Mouse (Mus musculus) megakaryocyte progenitor cell, adult 5-6 weeks (primary cell): ENCODE data around the gene Rnls. TPM values are rescaled to one million over a fixed set of nuclear protein-coding genes. Genes with fewer than 3 reads are reported as not detected.

Experiments used
- ATAC-seq: replicated peaks from 2 replicates; pipeline ENCODE4 v1.8.0; 2016; ENCODE audit warnings: mild to moderate bottlenecking, moderate TSS enrichment, inconsistent platforms; ENCODE audit not compliant: poor library complexity
- total RNA-seq, 2 experiments: library from RNA; stranded (forward) in 1 of 2; stranded (reverse) in 1 of 2; fragments of 157-497, 149-512 nt in 1 of 2; fragments of 200-1000 nt in 1 of 2; gene quantifications; 2 replicates each; pipeline versions ENCODE4 v1.2.3 to v1.2.4; 2015 to 2017

The Rnls gene
- total RNA-seq, 2 experiments from 2014 or later, result 1.7 to 4.1 TPM

DNA sequence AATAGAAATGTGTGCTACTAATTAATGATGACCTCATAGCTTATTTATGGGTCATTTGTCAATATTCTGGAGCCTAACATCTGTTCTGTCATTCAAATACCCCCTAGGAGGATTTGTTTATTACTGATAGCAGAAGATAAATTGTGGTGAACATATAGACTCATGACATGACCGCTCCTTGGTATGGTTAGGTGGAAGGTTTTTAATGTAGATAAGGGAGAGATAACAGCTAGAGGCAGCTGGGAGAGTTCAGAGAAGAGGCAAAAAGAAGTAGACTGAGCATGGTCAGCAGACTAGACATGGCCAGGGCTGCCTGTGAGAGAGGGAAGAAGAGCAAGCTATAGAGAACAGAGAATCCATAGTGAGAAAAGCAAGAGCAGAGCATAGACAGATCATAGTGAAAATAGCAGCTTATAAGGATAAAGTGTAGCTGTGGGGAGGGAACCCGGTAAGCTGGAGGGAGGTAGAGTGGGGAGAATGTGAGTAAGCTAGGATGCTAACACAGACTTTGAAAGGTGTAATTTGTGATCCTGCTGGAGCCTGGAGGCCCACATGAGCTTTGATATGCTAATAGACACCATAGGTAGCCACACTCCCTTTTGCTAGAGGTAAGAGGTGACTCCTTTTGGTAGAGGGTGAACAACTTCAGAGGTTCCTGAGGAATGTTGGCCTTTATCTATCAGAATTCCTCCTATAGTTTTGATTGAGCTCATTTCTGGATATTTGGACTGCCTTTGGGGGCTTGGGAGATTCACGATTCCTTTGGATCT, 127.7 kb downstream of the Rnls start:
- ATAC-seq, result 0 out of 2 replicates have a peak, but pooled peaks have one; percentile 11

DNA sequence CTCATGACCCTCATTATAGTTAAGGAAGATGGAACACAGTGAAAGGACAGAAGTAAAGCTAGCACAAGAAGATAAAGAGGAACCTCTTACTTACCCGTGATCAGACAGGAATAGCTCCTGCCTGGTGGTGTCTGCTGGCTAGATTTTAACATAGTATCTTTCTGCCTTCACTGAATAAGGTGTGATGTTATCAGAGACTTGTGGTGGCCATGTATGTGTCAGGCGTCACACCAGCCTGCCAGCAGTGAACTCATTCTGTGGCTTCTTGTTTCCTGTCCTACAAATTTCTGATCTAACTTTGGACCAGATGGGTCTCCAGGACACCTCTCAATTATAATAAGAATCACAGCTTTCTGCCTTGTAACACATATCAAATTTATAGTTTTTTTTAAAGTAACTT, 129.7 kb downstream of the Rnls start:
- peak; percentile 9; the same call in 1 of the 2 replicates for ATAC-seq

DNA sequence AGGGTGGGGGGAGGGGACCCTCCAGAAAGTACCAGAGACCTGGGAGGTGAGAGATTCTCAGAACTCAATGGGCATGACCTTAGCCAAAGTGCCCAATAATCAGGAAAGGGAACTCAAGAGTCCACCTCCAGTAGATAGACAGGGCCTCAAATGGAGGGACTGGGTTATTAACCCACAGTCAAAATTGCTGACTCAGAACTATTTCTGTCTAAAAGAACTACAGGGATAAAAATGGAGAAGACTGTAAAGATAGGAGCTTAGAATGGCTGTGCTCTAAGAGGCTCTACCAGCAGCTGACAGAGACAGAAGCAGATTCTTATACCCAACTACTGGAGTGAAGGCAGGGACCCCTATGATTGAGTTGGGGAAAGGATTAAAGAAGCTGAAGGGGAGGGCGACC, 132.9 kb downstream of the Rnls start:
- ATAC-seq, result no peak

DNA sequence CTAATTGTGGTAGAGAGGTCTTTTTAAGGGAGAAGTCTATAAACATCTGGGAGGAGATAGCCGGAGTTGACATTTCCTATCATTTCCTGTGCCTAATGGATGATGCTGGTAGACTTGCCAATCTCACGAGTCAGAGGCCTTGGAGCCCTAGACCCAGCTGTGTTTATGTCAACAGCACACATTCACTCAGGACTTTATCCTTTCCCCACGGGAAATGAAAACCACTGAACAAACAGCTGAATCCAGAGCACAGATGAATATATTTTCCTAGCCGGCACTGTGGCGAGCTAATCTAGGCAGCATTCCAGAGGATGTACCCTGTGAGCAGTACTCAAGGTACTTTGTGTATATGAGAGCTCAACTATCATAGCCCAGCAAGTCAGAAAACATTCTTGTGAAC, 138.2 kb downstream of the Rnls start:
- no peak for ATAC-seq

DNA sequence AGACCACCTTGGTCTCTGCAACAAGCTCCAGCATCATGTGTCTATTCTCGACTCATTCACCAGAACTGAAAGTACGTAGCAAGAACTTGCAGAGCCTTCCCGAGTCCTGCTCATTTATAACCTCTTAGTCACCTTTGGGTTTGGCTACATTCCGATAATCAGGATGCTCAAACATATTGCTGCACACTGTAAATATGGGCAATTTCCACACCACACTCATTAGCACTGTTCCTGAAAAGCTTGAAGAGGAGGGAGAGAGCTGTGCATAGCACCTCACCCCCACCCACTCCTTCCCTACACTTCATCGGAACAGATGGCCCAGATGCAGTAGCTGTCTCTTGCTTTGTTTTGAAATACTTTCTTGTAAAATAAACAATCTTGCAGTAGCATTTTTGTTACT, 139.9 kb downstream of the Rnls start:
- ATAC-seq, result no peak

DNA sequence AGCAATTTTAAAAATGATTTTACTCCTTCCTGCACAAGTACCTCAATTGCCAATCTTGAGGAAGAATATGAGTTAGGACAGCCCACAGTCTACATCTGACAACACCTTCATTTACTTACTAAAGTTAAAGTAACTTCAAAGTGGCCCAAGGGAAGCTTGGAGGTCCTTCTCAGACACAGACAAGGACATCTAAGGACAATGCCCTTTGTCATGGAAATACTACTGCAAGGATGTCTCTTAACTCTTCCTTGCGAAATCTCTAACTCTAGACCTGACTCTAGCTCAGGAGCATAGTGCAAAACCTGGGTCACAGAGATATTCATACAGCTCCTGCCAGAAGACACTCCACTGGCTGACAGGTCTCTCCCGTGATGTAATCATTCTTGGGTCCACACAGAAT, 147.9 kb downstream of the Rnls start:
- ATAC-seq, result no peak

DNA sequence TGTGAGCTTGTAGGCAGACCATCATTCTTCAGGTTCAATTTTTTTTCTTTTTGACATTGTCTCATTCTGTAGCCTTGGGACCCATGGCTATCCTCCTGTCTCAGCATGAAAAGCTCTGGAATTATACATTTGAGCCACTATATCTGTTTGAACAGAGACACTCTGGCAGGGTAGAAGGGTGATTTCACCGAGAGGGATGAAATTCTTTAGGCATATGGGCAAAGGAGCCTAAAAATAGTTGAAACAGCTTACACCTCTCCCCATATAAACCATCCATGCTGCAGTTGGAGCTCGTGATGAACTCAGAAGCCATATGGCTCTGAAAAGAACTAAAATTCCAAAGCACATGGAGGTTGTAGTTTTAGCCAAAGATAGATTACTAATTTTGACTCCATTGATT, 151.7 kb downstream of the Rnls start:
- no peak for ATAC-seq

DNA sequence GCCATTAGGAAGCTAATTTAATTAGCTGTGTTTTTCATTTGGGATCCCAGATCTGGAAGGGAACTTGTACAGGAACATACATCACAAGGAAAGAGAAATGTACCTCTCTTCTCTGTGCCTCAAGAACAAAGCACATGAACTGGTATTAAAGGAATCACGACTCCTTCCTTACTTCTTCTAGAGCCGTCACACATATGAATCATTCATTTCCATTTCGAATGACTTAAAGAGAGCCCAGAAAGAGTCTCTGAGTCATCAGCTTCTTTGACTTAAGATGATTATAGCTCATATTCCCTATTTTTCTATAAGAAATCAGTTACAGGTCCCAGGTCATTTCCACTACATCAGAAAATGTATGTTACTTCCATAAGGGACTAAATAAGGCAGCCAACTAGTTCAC, 159.2 kb downstream of the Rnls start:
- no peak for ATAC-seq

DNA sequence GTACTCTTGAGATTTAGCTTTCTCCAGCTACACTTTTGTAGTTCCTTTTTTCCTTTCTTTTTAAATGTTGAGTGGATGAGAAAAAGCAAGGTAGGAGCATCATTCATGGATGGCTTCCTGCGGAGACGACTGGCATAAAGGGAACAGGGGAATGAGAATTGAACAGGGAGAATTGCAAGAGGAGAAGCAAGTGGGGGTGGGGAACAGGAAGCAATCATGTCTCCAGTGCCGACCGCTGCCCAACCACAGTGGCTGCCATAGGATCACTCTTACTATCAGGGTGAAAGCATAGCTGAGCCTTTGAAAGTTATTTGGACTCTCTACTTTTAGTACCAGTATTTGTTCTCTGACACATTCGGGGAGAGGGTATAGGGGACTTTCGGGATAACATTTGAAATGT, 160.8 kb downstream of the Rnls start:
- ATAC-seq, result peak; percentile 54; the same call in 1 of the 2 replicates

DNA sequence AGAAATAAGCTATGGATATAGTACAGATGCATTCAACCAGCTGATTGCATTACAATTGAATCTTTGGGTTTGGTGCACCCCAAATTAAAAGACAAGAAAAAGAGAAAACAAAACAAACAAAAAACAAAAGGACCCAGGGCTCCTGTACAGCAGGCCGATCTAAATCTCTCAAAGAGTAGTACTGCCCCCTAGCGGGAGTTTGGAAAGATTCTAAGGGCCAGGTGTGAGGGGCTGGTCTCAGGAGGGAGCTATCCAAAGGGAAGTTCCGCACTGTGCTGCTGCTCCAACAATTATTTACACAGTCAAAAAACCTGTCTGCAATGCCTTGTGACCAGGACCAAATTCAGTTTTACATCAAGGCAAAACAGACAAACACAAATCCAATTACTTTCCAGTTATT, 165.1 kb downstream of the Rnls start:
- ATAC-seq, result peak; percentile 51

DNA sequence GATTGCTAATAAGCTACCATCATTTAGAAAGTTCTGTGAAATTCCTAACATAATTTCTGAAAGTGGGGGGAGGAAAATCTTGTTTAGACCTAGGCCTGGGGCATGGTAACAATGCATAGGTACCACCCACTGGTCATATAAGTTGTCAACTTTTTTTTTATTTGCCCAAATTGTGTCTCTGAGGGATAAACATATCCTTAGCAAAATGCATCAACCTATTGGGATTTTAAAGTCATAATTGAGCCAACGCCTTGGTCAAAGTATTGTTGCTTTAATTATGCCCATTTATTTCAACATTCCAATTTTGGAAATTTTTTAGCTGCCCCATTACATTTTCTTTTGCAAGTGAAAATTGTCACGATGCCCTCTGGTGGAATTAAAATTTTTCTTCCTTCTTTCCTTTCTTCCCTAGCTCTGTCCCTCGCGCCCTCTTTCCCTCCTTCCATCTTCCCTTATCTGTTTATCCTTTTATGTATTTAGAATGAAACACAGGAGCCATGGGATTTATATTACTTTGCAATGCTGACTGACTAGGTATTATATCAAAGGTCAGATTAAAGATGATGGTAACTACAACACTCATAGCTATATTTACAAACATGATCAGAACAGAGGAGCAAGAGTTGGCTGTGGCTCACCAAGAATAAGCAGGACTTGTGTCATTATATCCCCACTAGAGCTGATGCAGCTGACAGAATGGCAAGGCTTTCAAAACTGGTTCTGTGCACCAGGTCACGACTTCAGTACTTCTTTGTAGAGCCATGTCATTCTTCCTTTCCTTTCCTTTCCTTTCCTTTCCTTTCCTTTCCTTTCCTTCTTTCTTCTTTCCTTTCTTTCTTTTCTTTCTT, 166.0 kb downstream of the Rnls start:
- no peak for ATAC-seq

DNA sequence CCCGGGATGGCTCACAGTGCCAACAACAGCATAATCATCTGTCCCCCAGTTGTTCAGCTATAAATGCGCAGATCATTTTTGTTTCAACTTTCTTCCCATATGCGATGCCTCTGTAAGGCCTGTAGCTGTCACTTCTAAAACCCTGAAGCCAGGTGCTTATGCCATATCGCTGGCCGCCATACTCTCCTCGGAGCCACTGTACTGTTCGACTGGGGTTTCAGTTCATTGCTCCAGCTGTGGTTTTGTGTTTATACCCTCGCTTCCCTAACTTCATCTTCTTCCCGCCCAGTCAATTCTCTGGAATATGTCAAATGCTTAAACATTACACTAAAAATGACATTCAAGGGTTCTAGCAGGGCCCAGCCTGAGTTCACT, 167.1 kb downstream of the Rnls start:
- no peak for ATAC-seq

DNA sequence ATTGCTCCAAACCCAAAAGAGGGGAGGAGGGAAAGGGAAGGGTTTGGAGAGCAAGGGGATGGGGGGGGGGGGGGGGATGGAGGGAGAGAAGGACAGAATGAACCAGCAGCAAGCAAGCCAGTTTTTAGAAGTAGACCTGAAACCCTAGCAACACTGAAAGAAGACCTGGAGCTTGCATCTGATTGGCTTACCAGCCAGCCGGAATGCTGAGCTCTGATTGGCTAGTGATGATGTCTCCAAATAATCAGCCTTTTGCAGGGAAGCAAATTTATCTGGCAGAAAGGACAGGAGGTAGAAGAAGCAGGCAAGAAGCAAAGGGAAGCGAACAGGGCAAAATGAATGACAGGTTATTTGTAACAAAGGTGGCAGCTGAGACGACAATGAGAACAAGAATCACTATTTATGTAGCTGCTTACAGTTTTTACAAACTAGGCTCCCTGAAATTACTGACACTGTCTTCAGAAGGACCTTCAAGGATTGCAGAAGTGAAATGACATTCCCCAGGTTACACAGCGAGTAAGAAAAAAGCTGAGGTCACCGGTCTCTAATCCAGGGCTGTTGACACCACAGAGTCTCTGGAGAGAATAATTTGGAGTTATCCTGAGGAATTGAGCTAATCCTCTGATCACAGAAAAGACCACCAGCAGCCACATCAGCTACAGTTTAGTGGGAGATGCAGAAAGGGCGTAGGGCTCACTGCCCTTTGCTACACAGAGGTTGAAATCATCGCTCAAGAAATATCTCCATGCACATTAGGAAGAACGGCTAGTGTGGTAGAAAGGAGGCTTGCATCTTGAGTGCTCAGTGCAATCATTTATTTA, 167.7 kb downstream of the Rnls start:
- peak; percentile 63 for ATAC-seq

DNA sequence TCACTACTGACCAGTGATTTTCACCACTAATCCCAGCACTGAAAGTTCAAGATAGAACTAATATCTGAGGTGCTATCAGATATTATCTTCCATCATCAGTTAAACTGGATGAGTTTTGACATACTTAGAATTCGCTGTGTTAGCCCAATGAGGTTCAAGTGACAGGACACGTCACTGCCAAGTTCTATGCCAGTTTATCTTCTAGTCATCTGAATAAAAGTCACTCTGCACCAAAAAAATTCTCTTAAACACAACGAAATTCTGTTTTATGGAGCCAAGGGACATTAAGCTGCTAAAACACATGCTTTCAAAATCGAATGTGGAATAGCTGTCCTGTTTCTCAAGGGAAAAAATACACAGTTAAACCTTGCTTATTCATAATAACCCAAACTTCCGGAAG, 168.3 kb downstream of the Rnls start:
- no peak for ATAC-seq

DNA sequence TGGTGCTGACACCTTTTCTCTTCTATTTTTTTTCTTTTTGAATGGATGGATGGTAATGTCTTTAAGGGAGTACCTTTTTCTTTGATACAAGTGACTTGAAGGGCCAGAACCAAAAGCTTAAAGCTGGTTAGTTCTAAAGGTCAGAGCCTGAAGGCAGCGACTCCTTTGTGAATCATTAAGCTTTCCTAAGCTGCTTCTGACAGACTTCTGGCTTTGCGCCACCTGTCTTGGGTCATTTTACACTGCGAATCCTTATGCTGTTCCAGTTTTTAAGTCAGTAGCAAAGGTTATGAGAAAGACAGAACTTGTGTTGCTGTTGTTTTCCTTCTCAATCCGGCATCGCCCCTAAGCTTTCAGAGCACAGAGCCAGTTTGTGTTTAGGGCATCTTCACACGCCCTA, 168.8 kb downstream of the Rnls start:
- ATAC-seq, result no peak

DNA sequence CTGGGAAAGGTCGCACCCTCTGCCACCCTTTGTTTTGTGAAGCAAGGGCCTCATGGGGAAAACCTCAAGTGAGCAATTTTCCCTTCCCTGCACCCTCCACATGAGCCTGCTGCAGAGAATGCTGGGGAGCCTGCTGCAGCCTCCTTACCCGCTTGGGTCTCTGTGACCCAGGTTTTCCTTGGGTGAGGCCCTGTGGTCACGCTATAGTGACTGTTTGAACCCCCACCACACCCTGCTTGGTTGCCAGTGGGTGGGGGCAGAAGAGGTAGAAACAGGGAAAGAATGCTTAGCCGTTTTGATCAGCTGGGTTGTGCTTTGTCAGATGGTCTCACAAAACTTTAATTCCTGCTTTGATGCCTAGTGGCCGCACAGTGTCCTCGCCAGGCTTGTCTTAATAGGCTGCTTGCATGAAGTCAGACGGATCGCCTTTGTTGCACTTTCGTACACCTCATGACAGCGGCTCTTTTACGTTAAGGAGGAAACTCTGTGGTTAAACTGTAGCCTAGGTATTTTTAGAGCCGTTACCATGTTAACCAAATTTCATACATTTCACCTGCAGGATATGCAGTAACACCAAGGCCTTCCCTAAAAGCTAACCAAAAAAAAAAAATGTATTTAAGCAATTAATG, 169.4 kb downstream of the Rnls start:
- peak; percentile 70 for ATAC-seq

DNA sequence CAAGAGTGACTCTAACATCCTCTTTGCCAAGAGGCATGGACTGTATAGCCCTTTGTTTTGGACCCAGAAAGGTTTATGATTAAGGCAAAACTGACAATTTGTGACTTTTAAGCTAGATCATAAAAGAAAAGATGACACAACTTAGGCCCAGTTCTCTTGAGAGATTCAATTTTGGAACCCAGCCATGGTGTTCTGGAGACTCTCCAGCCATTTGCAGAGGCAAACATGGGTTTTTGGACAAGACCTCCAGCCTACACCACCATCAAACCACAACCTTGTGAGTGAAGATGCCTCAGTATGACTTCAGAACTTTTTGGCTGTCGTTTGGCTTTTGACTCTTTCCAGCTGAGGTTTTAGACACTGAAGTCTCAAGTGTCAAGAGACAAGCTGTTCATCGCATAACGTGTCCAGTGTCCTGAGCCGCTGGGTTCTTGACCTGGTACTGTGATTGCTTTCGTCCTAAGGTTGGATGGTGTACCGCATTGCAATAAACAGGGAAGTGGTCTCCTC, 174.2 kb downstream of the Rnls start:
- ATAC-seq, result no peak

DNA sequence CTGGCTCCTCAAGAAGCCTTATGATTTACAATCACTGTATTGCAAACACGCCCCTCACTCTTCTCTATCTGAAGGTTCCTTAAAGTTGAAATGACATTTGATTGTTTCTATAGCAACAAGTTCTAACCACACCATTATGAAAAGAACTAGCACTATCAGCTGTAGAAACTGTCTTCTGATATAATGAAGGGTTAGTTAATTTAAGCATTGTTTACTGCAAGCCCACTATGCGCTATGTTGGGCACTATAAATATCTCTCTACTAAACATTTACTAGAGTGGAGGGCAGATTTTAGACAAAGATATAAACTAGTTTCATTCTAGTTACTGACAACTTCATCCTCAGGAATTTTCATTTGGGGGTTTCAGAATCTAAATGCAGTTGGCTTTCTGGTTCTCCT, 182.4 kb downstream of the Rnls start:
- no peak for ATAC-seq

DNA sequence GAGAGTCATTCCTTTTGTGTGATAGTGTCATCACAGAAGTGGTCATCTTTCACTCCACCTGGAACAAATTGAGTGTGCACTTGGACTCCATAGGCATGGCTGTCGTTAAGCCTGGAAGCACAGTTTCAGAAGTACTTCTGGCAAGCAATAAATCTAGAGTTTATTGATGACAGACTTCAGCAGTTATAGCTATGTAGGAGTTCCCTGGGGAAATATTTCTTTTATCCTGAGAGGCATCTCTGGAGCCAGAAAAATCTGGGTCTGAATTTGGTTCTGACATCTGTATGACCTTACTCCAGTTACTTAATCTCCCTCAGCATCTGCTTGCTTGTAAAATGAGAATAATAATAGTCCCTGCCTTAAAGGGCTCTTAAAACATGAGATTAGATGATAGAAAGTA, 184.1 kb downstream of the Rnls start:
- no peak for ATAC-seq

DNA sequence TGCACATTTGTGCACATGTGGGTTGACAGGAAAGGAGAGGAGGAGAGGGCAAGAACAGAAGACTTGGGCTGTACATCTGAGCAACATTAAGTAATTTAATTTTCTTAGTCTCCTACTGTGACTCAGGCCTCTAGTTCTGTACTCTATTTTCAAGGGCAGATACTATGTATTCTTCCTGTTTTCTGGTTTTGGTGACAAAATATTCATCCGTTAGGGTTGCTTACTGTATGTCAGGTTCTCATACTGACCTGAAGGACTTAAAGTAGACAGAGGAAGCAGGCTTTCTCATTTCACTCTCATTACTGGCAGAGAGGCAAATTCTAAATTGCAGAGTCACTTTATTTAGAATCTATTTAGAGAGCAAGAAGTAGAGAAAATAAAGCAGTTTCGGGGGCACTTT, 186.7 kb downstream of the Rnls start:
- peak; percentile 52 for ATAC-seq

DNA sequence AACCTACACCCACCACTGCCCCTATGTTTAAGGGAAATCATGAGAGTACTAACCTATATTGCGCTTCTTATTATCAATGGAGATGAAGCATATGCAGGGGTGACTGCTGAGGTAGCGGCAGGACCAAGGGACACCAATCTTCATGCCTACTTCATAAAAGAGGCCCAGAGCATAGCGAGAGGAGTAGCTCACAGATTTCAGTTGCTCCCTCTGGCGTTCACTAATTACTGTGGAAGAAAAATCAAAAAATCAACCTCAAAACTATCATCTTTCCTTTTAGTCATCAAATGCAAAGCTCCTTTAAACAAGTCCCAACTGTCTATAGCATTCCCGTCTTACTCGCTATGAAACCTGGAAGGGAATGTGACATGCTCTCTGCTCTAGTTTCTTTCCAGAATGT, 189.7 kb downstream of the Rnls start:
- no peak for ATAC-seq
